Mouse (Mus musculus): ENCODE measurements around the gene Setd3.
"Not testable (repeated sequence)": the region's sequence is repeated elsewhere in the genome, so short reads cannot be mapped to it uniquely, and the experiment has no call there.

Gene Setd3

GRCm38 (mm10) chr12:108143624-108144498 lies 35.3 kb downstream of the Setd3 start:
- no peak for DNase-seq (ENCODE audit: low spot score in 2 of 2)

DNA sequence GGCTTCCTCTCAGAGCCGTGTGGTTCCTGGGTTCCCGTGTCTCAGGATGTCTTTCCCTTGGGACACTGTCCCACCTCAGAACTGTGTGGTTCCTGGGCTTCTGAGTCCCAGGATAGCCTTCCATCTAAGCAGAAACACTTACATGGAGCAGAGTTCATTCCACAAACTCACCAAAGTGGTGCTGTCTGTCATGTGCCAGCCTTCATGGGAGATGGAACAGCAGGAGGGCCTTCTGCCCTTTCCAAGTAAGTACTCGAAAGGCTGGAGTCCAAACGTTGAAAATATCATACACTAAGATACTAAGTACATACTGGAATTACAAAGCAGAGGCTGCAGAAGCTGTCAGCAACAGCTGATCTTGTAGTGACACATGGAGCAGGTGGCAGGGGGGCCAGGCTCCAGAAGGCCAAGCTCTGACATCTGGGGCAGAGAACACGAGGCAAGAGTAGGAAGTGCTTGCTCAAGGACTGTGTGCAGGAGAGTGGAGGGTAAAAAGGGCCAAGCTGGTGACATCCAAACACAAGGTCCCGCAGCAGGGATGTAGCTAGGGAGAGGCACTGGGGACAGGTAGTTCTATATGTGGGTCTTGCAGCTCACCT lies 43.4 kb downstream of the Setd3 start:
- no peak for DNase-seq (ENCODE audit: low spot score in 2 of 2)

- no peak for DNase-seq (ENCODE audit: low spot score in 2 of 2)
These were observed 45.9 kb downstream of the Setd3 start for GRCm38 (mm10) chr12:108133181-108133580.

- no peak for DNase-seq (ENCODE audit: low spot score in 2 of 2)
These were observed 46.6 kb downstream of the Setd3 start for GRCm38 (mm10) chr12:108132450-108133070.

GRCm38 (mm10) chr12:108121288-108121687 lies 57.8 kb downstream of the Setd3 start:
- DNase-seq (ENCODE audit: low spot score in 2 of 2), result peak in 1 of 2 experiments; percentile 68

- DNase-seq (ENCODE audit: low spot score in 2 of 2), result no peak
These were observed 58.7 kb downstream of the Setd3 start for GRCm38 (mm10) chr12:108120434-108120833.

DNA sequence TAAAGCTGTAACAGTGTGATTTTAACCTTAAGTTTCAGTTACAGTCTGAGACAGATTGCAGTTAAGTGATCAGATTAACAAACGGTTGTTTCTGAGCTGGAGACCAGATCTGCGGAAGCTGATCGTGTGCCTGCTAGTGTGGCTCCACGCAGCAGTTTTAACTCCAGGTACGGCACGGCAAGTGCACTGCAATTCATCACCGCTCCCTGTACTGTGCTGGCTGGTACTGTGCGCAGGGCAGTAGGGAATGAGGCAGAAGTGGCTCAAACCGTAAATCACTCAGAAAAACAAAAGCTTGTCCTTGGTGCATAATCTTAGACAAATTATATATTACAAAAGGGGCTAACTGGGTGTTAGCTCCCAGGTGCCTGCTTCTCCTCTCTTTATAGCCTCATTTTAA lies 59.2 kb downstream of the Setd3 start:
- no peak for DNase-seq (ENCODE audit: low spot score in 2 of 2)

GRCm38 (mm10) chr12:108118902-108119531 lies 60.1 kb downstream of the Setd3 start:
- no peak for DNase-seq (ENCODE audit: low spot score in 2 of 2)

GRCm38 (mm10) chr12:108118503-108118901 lies 60.6 kb downstream of the Setd3 start:
- DNase-seq (ENCODE audit: low spot score in 2 of 2), result no peak

DNA sequence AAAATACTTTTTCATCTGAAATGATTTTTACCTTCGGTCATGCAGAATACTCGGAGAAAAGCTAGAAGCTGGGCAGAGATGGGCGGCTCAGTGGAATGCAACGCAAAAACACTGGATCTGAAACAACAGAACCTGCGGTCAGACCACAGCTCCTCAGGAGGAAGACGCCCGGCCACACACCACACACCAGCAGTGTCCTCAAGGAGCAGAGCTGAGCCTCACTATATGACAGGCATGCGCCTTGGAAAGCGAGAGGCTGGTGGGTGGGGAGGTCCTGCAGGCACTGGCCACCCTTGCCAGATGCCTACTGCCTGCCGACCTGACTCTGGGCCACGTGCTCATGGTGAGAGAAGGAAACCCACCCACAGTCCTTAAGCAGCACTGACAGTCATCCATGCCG lies 67.9 kb downstream of the Setd3 start:
- no peak for DNase-seq (ENCODE audit: low spot score in 2 of 2)

- no peak for DNase-seq (ENCODE audit: low spot score in 2 of 2)
These were observed 68.4 kb downstream of the Setd3 start for GRCm38 (mm10) chr12:108110674-108111073.

GRCm38 (mm10) chr12:108109732-108110131 lies 69.4 kb downstream of the Setd3 start:
- DNase-seq (ENCODE audit: low spot score in 2 of 2), result no peak

DNA sequence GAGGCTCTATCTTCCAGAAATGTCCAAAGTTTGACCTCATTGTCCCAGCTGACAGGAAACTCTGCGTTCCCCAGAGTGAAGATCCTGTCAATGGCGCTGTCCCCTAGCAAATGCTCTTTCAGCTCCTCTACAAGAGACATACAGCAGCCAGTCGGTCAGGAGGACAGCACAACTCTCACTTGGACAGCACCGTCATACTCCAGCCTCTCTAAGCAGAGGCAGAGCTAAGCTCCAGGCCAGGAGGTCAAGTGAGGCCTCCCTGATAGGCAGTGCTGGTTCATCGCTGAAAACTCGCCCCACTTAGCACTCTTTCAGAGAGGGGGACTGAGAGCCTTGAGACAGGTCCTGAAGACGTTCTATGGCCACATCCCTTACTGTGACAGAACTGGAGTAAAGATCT lies 70.5 kb downstream of the Setd3 start:
- DNase-seq (ENCODE audit: low spot score in 2 of 2), result not testable (repeated sequence)

GRCm38 (mm10) chr12:108103292-108103691 lies 75.8 kb downstream of the Setd3 start:
- no peak for DNase-seq (ENCODE audit: low spot score in 2 of 2)

- no peak for DNase-seq (ENCODE audit: low spot score in 2 of 2)
These were observed 77.0 kb downstream of the Setd3 start for GRCm38 (mm10) chr12:108102119-108102518.

- no peak for DNase-seq (ENCODE audit: low spot score in 2 of 2)
These were observed 78.9 kb downstream of the Setd3 start for GRCm38 (mm10) chr12:108100181-108100580.

DNA sequence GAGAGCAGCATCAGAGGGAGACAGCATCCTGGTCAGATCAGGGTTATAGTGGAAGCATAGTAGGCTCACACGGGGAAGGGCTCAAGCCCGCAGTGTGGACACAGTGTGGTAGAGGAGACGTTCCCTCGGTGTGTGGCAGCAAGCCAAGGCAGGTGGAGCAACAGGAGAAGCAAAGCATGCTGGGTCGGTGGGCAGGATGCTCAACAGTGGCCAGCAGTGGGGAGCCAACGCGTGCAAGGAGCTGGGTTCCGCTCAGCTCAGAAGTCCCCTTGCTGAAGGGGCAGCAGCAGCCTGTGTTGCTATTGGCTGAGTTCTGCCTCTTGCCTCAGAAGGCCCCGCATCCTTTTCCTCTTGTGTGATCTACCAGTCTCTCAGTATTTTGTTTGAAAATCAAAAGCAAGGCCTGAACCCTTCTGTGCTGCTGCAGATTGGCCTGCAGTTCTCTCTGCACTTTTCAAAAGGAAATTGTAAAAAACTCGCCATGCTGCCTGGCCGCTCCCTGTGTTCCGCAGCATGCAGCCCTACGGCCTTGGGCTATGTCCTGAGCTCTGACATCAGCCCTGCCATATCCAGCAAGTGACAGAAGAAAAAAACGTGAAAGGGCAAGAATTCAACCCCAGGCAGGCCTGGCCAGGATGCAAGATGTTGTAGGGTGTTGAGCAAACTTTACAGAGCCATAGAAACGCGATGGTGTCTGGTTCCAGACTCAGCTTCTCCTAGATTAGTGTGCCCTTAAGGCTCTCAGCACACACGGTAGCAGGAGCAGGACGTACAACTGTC lies 80.7 kb downstream of the Setd3 start:
- peak in 1 of 2 experiments; percentile 40 for DNase-seq (ENCODE audit: low spot score in 2 of 2)

- no peak for DNase-seq (ENCODE audit: low spot score in 2 of 2)
These were observed 81.5 kb downstream of the Setd3 start for GRCm38 (mm10) chr12:108097643-108098042.

DNA sequence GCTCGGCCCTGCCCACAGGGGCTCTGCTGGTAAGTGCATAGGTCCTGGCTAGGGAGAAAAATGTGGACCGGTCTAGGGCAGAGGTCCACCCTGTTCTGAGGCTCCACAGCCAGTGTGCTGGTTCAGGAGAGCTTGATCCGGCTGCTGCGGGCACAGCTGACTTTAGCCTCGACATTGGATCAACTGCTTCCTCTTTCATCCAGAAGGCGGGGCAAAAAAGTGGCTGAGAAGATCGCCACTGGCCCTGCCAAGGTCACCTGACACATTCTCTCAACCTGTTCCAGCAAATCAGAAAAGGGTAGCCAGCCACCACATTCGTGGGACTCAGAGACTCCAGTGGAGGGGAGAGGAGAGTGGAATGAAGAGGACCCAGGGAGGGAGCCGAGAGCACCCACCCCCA lies 90.9 kb downstream of the Setd3 start:
- no peak for DNase-seq (ENCODE audit: low spot score in 2 of 2)

DNA sequence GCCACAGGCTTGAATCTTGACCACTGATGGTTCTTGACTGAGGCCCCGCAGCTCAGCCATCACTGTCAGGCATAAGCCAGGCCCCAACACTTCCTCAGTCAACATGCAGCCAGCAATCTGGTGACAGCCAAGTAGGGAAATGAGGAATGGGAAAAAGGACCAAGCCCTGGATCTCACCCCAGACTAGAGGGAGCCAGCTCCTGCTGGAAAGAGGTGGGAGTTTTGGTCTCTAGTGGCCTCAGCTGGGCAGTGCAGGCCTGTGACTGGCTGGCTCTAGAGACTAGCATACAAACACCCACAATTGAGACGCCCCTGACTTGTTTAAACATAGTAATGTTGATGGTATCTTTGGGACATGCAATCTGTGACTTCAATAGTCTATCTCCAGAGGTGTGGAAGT lies 91.6 kb downstream of the Setd3 start:
- DNase-seq (ENCODE audit: low spot score in 2 of 2), result no peak

GRCm38 (mm10) chr12:108078122-108078752 lies 100.9 kb downstream of the Setd3 start:
- DNase-seq (ENCODE audit: low spot score in 2 of 2), result no peak
